Mouse (Mus musculus) CH12.LX (cell line): Measurements from ENCODE around the gene Sdccag8. TPM values are rescaled to one million over a fixed set of nuclear protein-coding genes. Genes with fewer than 3 reads are reported as not detected.

Experiments used
- DNase-seq: peaks from one replicate; pipeline ENCODE4 v3.0.0-alpha.2; 2013; ENCODE audit errors: extremely low read depth
- H3K27ac ChIP-seq: 2 replicates; pipeline ENCODE4 v1.5.1; 2012; ENCODE audit warnings: low read depth, mild to moderate bottlenecking, control low read depth, moderate library complexity; ENCODE audit not compliant: insufficient read depth
- H3K27me3 ChIP-seq: replicated peaks from 2 replicates; pipeline ENCODE3; 2012; ENCODE audit warnings: inconsistent platforms
- H3K36me3 ChIP-seq, 2 experiments: replicated peaks in 1 of 2; 2 replicates each; pipeline versions ENCODE3 to v1.6.1; 2012; ENCODE audit warnings: inconsistent platforms in 1 of 2, low read length in 1 of 2, mild to moderate bottlenecking in 1 of 2, mixed read lengths in 1 of 2, moderate library complexity in 1 of 2; ENCODE audit not compliant: control insufficient read depth in 1 of 2, insufficient read depth in 1 of 2
- H3K4me1 ChIP-seq, 2 experiments: 2 replicates each; pipeline ENCODE4 v1.6.1; 2012; ENCODE audit warnings: inconsistent platforms in 1 of 2, moderate library complexity in 1 of 2; ENCODE audit not compliant: insufficient read depth in 2 of 2, control insufficient read depth in 1 of 2
- H3K4me2 ChIP-seq: 2 replicates; pipeline ENCODE4 v1.6.1; 2012; ENCODE audit warnings: low read depth, mild to moderate bottlenecking, control low read depth; ENCODE audit not compliant: poor library complexity, insufficient read depth, severe bottlenecking
- H3K4me3 ChIP-seq, 3 experiments: fragments of 150-350 bp in 1 of 3; sonication (generic) in 1 of 3; replicated peaks in 1 of 3; 2 replicates each; pipeline versions ENCODE3 to v1.5.1; 2011 to 2012; ENCODE audit warnings: low read depth in 2 of 3, low read length in 2 of 3, mild to moderate bottlenecking in 2 of 3, moderate library complexity in 2 of 3, control low read depth in 1 of 3, improper control_type of control experiment in 1 of 3, inconsistent platforms in 1 of 3, mixed read lengths in 1 of 3; ENCODE audit not compliant: poor library complexity in 1 of 3
- H3K79me2 ChIP-seq: replicated peaks from 2 replicates; pipeline ENCODE4 v1.6.1; 2012; ENCODE audit warnings: mild to moderate bottlenecking, moderate library complexity; ENCODE audit not compliant: control insufficient read depth, poor library complexity, insufficient read depth, severe bottlenecking; ENCODE audit errors: extremely low read depth
- H3K9ac ChIP-seq: 2 replicates; pipeline ENCODE4 v1.6.1; 2012; ENCODE audit warnings: low read depth, mild to moderate bottlenecking, control low read depth, moderate library complexity; ENCODE audit not compliant: insufficient read depth
- H3K9me3 ChIP-seq: replicated peaks from 2 replicates; pipeline ENCODE3; 2012; ENCODE audit warnings: low read length, inconsistent platforms, mixed read lengths
- BHLHE40 ChIP-seq: IDR thresholded peaks from 2 replicates; pipeline ENCODE4 v1.6.1; 2011; ENCODE audit warnings: mild to moderate bottlenecking, low read depth, low read length, improper control_type of control experiment
- CHD1 ChIP-seq: IDR thresholded peaks from 2 replicates; pipeline ENCODE4 v1.6.1; 2012; ENCODE audit warnings: low read depth, low read length, improper control_type of control experiment, inconsistent platforms
- CHD2 ChIP-seq: IDR thresholded peaks from 2 replicates; pipeline ENCODE4 v1.6.1; 2011; ENCODE audit warnings: low read length, improper control_type of control experiment
- ELF1 ChIP-seq: IDR thresholded peaks from 2 replicates; pipeline ENCODE4 v1.6.1; 2014; ENCODE audit warnings: low read depth, mild to moderate bottlenecking, inconsistent platforms, low read length, improper control_type of control experiment
- ETS1 ChIP-seq: conservative IDR thresholded peaks from 2 replicates; pipeline ENCODE4 v1.6.1; 2012; ENCODE audit warnings: low read depth, mild to moderate bottlenecking, inconsistent platforms, low read length, improper control_type of control experiment, moderate library complexity
- GABPA ChIP-seq: IDR thresholded peaks from 2 replicates; pipeline ENCODE4 v1.6.1; 2012; ENCODE audit warnings: low read depth, low read length, improper control_type of control experiment, inconsistent platforms; ENCODE audit not compliant: insufficient replicate concordance
- MEF2A ChIP-seq: IDR thresholded peaks from 2 replicates; pipeline ENCODE4 v1.6.1; 2014; ENCODE audit warnings: low read depth, mild to moderate bottlenecking, inconsistent platforms, low read length, improper control_type of control experiment, borderline replicate concordance
- MXI1 ChIP-seq: IDR thresholded peaks from 2 replicates; pipeline ENCODE4 v1.6.1; 2011; ENCODE audit warnings: mild to moderate bottlenecking, low read depth, low read length, improper control_type of control experiment
- NELFE ChIP-seq: IDR thresholded peaks from 2 replicates; pipeline ENCODE4 v1.6.1; 2011; ENCODE audit warnings: low read depth, low read length, improper control_type of control experiment
- NRF1 ChIP-seq: IDR thresholded peaks from 2 replicates; pipeline ENCODE4 v1.6.1; 2014; ENCODE audit warnings: low read depth, mild to moderate bottlenecking, inconsistent platforms, low read length, improper control_type of control experiment, moderate library complexity
- POLR2AphosphoS2 ChIP-seq: IDR thresholded peaks from 2 replicates; pipeline ENCODE4 v1.6.1; 2011; ENCODE audit warnings: low read depth, low read length, improper control_type of control experiment
- RAD21 ChIP-seq: IDR thresholded peaks from 2 replicates; pipeline ENCODE4 v1.6.1; 2011; ENCODE audit warnings: low read depth, mild to moderate bottlenecking, low read length, improper control_type of control experiment, moderate library complexity
- RCOR1 ChIP-seq: conservative IDR thresholded peaks from 2 replicates; pipeline ENCODE4 v1.6.1; 2012; ENCODE audit warnings: low read depth, mild to moderate bottlenecking, inconsistent platforms, low read length, improper control_type of control experiment
- SMC3 ChIP-seq: IDR thresholded peaks from 2 replicates; pipeline ENCODE4 v1.6.1; 2011; ENCODE audit warnings: low read depth, low read length, improper control_type of control experiment
- TBP ChIP-seq: conservative IDR thresholded peaks from 2 replicates; pipeline ENCODE4 v1.6.1; 2011; ENCODE audit warnings: low read depth, low read length, improper control_type of control experiment
- USF2 ChIP-seq: conservative IDR thresholded peaks from 2 replicates; pipeline ENCODE4 v1.6.1; 2011; ENCODE audit warnings: low read depth, low read length, improper control_type of control experiment
- ZC3H11A ChIP-seq: IDR thresholded peaks from 2 replicates; pipeline ENCODE4 v1.6.1; 2012; ENCODE audit warnings: low read depth, mild to moderate bottlenecking, inconsistent platforms, low read length, improper control_type of control experiment
- ZKSCAN1 ChIP-seq: IDR thresholded peaks from 2 replicates; pipeline ENCODE4 v1.6.1; 2012; ENCODE audit warnings: low read depth, inconsistent platforms, low read length, improper control_type of control experiment, borderline replicate concordance
- ZMIZ1 ChIP-seq: IDR thresholded peaks from 2 replicates; pipeline ENCODE4 v1.6.1; 2012; ENCODE audit warnings: low read depth, mild to moderate bottlenecking, inconsistent platforms, low read length, improper control_type of control experiment
- dilution Hi-C: fragments of 300-500 bp; cut with MboI; formaldehyde crosslinking; loops from 2 replicates; pipeline ENCODE4 v1.14.3; 2020; ENCODE audit warnings: low sequenced_read_pairs; ENCODE audit not compliant: extremely low pct_unique_long_range_greater_than_20kb, extremely low pct_ligation_motif_present
- in situ Hi-C: fragments of 300-500 bp; cut with MboI; formaldehyde crosslinking; loops from 3 replicates; pipeline ENCODE4 v1.14.3; 2019; ENCODE audit warnings: low sequenced_read_pairs, low pct_ligation_motif_present, low pct_unique_long_range_greater_than_20kb, mixed read lengths
- polyA plus RNA-seq: library from polyadenylated mRNA; unstranded; fragments of >175 nt; gene quantifications from 2 replicates; pipeline ENCODE4 v1.2.1, GENCODE M21; 2012; ENCODE audit warnings: low read depth; ENCODE audit not compliant: insufficient read length
- total RNA-seq, 2 experiments: library from RNA; depleted of rRNA; stranded (reverse); fragments of 300-350 nt in 1 of 2; fragments of >200 nt in 1 of 2; gene quantifications; 2 replicates each; pipeline ENCODE4 v1.2.3; 2012 to 2014

Sdccag8 gene
- total and polyA plus RNA-seq, 3 experiments = 10.7 to 18.7 (median 10.9) TPM

GRCm38 (mm10) chr1:176961716-176962115 lies 147.3 kb downstream of the Sdccag8 start (continued):
- no peak for TF ChIP-seq ELF1
- TF ChIP-seq, all 38 proteins: peak for 0

- dilution Hi-C loops (no loop called here), in situ Hi-C loops (no loop called here)
- no peak overlapping the region for H3K27ac ChIP-seq
- peaks cover 0 to 23% of the 10 kb centered on the region in 2 experiments for H3K36me3 ChIP-seq
- H3K4me2 ChIP-seq = no peak overlapping the region
- no peak for DNase-seq
- H3K9me3 ChIP-seq = no peaks in the 10 kb centered on the region
- H3K9ac ChIP-seq = no peak overlapping the region
- H3K4me1 ChIP-seq = peaks cover 0 to 27% of the 10 kb centered on the region in 2 experiments; a peak in 2 of 4 replicates
- no peaks in the 10 kb centered on the region for H3K27me3 ChIP-seq
- TF ChIP-seq ELF1 = no peak
- TF ChIP-seq SMC3 = no peak
- TF ChIP-seq RAD21 = no peak
- TF ChIP-seq CHD2 = no peak
- no peak for TF ChIP-seq GABPA
- no peak for TF ChIP-seq NELFE
- no peak for TF ChIP-seq MXI1
- TF ChIP-seq ZKSCAN1 = no peak
- no peak for TF ChIP-seq BHLHE40
- TF ChIP-seq MEF2A = no peak
- no peak for TF ChIP-seq USF2
- TF ChIP-seq CHD1 = no peak
- no peak for TF ChIP-seq ETS1
- no peak for TF ChIP-seq ZC3H11A
- TF ChIP-seq, all 38 proteins: peak for 0
- Histone ChIP-seq H3K4me3 (no peak overlapping the region), H3K79me2 (no peaks in the 10 kb centered on the region)
Measured at GRCm38 (mm10) chr1:176962894-176963293, 148.4 kb downstream of the Sdccag8 start.

- Histone ChIP-seq H3K27me3 (no peaks in the 10 kb centered on the region), H3K9me3 (no peaks in the 10 kb centered on the region), H3K79me2 (no peaks in the 10 kb centered on the region), H3K4me2 (no peak overlapping the region), H3K4me1 (peaks cover 0 to 10% of the 10 kb centered on the region in 2 experiments; a peak in 2 of 4 replicates), H3K27ac (no peak overlapping the region), H3K9ac (no peak overlapping the region), H3K36me3 (peaks cover 0 to 25% of the 10 kb centered on the region in 2 experiments), H3K4me3 (no peak overlapping the region)
- dilution Hi-C loops = no loop called here
- no peak for DNase-seq
- in situ Hi-C loops = no loop called here
- TF ChIP-seq MEF2A = no peak
- TF ChIP-seq NRF1 = no peak
- no peak for TF ChIP-seq CHD2
- TF ChIP-seq ZMIZ1 = no peak
- TF ChIP-seq CHD1 = no peak
- no peak for TF ChIP-seq USF2
- no peak for TF ChIP-seq TBP
- no peak for TF ChIP-seq RCOR1
- TF ChIP-seq POLR2AphosphoS2 = no peak
- TF ChIP-seq, all 38 proteins: peak for 0
Measured at GRCm38 (mm10) chr1:176967299-176967698, 152.8 kb downstream of the Sdccag8 start.
